ENCODE assay signal across 11 mouse cellular contexts in the genomic region with DNA sequence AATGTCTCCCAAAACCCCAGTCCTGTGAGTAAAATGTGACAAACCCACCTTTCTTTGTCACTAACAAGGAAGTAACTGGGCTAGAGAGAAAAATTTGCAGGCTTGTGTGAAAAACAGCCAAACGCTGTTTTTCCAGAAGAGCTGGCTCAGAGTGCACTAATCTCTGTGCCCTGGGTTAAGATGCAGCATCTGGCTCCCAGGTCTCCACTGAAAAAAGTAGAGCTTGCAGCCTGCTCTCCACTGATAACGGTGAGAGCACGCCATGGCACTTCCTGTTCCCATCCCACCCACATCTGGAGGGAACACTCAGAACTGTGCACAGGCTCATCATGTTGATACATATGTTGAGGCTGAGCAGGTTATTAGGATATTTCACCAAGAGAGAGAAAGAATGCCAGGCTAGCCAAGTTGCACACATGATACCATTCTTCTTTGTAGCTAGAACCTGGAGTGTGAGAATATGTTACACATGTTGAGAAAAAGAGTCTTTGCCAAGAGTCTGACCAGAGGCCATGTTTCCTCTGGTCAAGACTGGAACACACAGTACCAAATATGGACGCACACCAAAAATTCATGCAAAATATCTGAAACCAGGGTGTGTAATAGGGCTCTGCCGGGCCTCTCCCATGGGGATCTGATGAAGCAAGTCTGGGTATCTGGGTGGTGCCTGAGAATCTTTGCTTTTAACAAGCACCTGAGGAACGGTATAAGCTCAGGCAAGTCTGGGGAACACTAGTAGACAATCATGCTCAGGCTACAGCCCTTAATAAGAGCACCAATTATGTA.
DNase-seq lines count a peak whose midpoint lies in the region; ATAC-seq lines count a peak whose summit lies in the region.
"Had no signal": no experiment of that assay in that cellular context is flagged by ENCODE, and none has a peak within 500 bp of the region (broad histone marks: within the 10 kb centered on the region; RNA-seq: fewer than 3 reads in every experiment).

No protein-coding gene starts in this region.

- peaks cover 53% of the 10 kb centered on the region for H3K4me1 ChIP-seq in heart, embryonic 13.5 days
- peaks cover 55% of the 10 kb centered on the region for H3K4me1 ChIP-seq in liver, embryonic 11.5 days (replicated peaks; ENCODE audit: control insufficient read depth, insufficient read depth, low read length)
- peaks cover 2% of the 10 kb centered on the region; the same call in 1 of the 2 replicates for H3K4me1 ChIP-seq in stomach, embryonic 14.5 days (ENCODE audit: control insufficient read depth, insufficient read depth, low read length)

- H3K4me2 ChIP-seq in heart, embryonic 13.5 days = peak overlapping the region; percentile 23
- peak overlapping the region; percentile 71 for H3K4me2 ChIP-seq in liver, embryonic 11.5 days
- no peak overlapping the region for H3K4me2 ChIP-seq in stomach, embryonic 14.5 days (replicated peaks; ENCODE audit: low read depth, low read length)

- H3K36me3 ChIP-seq in heart, embryonic 13.5 days = no peaks in the 10 kb centered on the region
- H3K36me3 ChIP-seq in liver, embryonic 11.5 days (ENCODE audit: control insufficient read depth, insufficient read depth, low read length) = no peaks in the 10 kb centered on the region
- H3K36me3 ChIP-seq in stomach, embryonic 14.5 days (ENCODE audit: control insufficient read depth, insufficient read depth, low read length) = no peaks in the 10 kb centered on the region

- H3K4me3 ChIP-seq in heart, embryonic 13.5 days = no peak overlapping the region
- peak overlapping the region; percentile 27; the same call in 1 of the 2 replicates for H3K4me3 ChIP-seq in liver, embryonic 11.5 days (ENCODE audit: low read depth, low read length)
- H3K4me3 ChIP-seq in stomach, embryonic 14.5 days (ENCODE audit: low read depth, low read length) = no peak overlapping the region

- H3K27ac ChIP-seq in heart, embryonic 13.5 days (replicated peaks) = peak overlapping the region; percentile 68
- H3K27ac ChIP-seq in liver, embryonic 11.5 days (ENCODE audit: low read depth, low read length) = peak overlapping the region; percentile 82
- no peak overlapping the region for H3K27ac ChIP-seq in stomach, embryonic 14.5 days (ENCODE audit: low read length)
- H3K27ac ChIP-seq: hindbrain, postnatal 0 days had no signal

- intact Hi-C loops in heart, postnatal 36 days (cut with DNase I) = no loop called here

- H3K9me3 ChIP-seq in heart, embryonic 13.5 days = no peaks in the 10 kb centered on the region
- H3K9me3 ChIP-seq in liver, embryonic 11.5 days (ENCODE audit: control insufficient read depth, low read length) = no peaks in the 10 kb centered on the region
- no peaks in the 10 kb centered on the region for H3K9me3 ChIP-seq in stomach, embryonic 14.5 days (ENCODE audit: control insufficient read depth, low read depth, low read length)

- 51% methylated on average over 6 of the region's 6 CpGs for WGBS in heart, embryonic 13.5 days
- WGBS in liver, embryonic 11.5 days = 41% methylated on average over 6 of the region's 6 CpGs
- 60% methylated on average over 6 of the region's 6 CpGs for WGBS in stomach, embryonic 14.5 days

- ATAC-seq in heart, embryonic 13.5 days (ENCODE audit: extremely low read depth, insufficient number of reproducible peaks, low FRiP score, low TSS enrichment) = no peak
- ATAC-seq in liver, embryonic 11.5 days (replicated peaks; ENCODE audit: low FRiP score) = peak; percentile 97
- ATAC-seq in stomach, embryonic 14.5 days (ENCODE audit: insufficient number of reproducible peaks, insufficient read depth, low FRiP score, low read depth) = peak; percentile 73; the same call in 1 of the 2 replicates
- ATAC-seq: forebrain, embryonic 16.5 days; hindbrain, postnatal 0 days had no signal

- H3K9ac ChIP-seq in heart, embryonic 13.5 days = no peak overlapping the region
- no peak overlapping the region for H3K9ac ChIP-seq in liver, embryonic 11.5 days (ENCODE audit: low read depth, low read length)
- H3K9ac ChIP-seq in stomach, embryonic 14.5 days (replicated peaks; ENCODE audit: low read depth, low read length) = no peak overlapping the region

- no peaks in the 10 kb centered on the region for H3K27me3 ChIP-seq in heart, embryonic 13.5 days (replicated peaks)
- H3K27me3 ChIP-seq in liver, embryonic 11.5 days (replicated peaks; ENCODE audit: control insufficient read depth, insufficient read depth, low read length) = no peaks in the 10 kb centered on the region
- no peaks in the 10 kb centered on the region for H3K27me3 ChIP-seq in stomach, embryonic 14.5 days (ENCODE audit: control insufficient read depth, insufficient read depth, low read length)

- DNase-seq in heart, postnatal 36 days = no peak
- peak; percentile 64 for DNase-seq in NIH3T3 (ENCODE audit: low read depth)
- no peak for DNase-seq in liver, embryonic 11.5 days (ENCODE audit: low spot score)
- DNase-seq in embryo, embryonic 10.5 days (ENCODE audit: low spot score) = no peak
- no peak for DNase-seq in kidney, adult 11 months
- no peak for DNase-seq in urinary bladder, postnatal 25 days (ENCODE audit: low spot score)
- DNase-seq: cerebellum, adult 11 months had no signal
